Mouse (Mus musculus): ENCODE results near the gene Slamf8. TPM values are rescaled to one million over a fixed set of nuclear protein-coding genes. Genes with fewer than 3 reads are reported as not detected.

Gene Slamf8
- total RNA-seq, 2 experiments from 2014 or later: not detected

Other genes with a start within 250 kb of the Slamf8 start
- gene Kcnj10, start 249.4 kb downstream of the Slamf8 start, total RNA-seq (2021): under 1 TPM; 0.11 to 0.14 TPM
- 10 to 100 TPM; 10.1 to 11.4 TPM for gene Pigm, start 214.0 kb downstream of the Slamf8 start, total RNA-seq (2021)
- gene Slamf9, start 115.2 kb downstream of the Slamf8 start, total RNA-seq (2021): 1 to 10 TPM; 1.4 to 1.8 TPM
- gene Igsf9, start 108.8 kb downstream of the Slamf8 start, total RNA-seq (2021): 1 to 10 TPM; 2.5 to 3.1 TPM
- 100 to 1,000 TPM; 230 to 244 TPM for gene Tagln2, start 90.5 kb downstream of the Slamf8 start, total RNA-seq (2021)
- 1 to 10 TPM; 3.3 to 3.5 TPM for gene Cfap45, start 69.8 kb downstream of the Slamf8 start, total RNA-seq (2021)
- under 1 TPM in 1 of 2 experiments, not detected in 1; 0.17 TPM for gene Vsig8, start 34.6 kb downstream of the Slamf8 start, total RNA-seq (2021)
- gene Fcrl6, start 12.0 kb upstream of the Slamf8 start, total RNA-seq (2021): not detected
- gene Dusp23, start 42.4 kb upstream of the Slamf8 start, total RNA-seq (2021): 1 to 10 TPM; 6.0 to 6.3 TPM
- not detected for gene Crp, start 107.5 kb upstream of the Slamf8 start, total RNA-seq (2021)

Measured in heart, postnatal 4 days (tissue).